Mouse (Mus musculus) small intestine, adult 2 months (tissue): ENCODE data around the gene Supt3.

Source experiments
- CTCF ChIP-seq: fragments of 200-500 bp; IDR thresholded peaks from 2 replicates; pipeline ENCODE4 v1.5.1; 2012; ENCODE audit warnings: low read depth, mild to moderate bottlenecking, control low read depth, inconsistent platforms, low read length, moderate library complexity, mixed read lengths; ENCODE audit not compliant: insufficient replicate concordance, insufficient read length; ENCODE audit errors: extremely low read depth
- POLR2A ChIP-seq: fragments of 200-500 bp; IDR thresholded peaks from 2 replicates; pipeline ENCODE4 v1.6.1; 2012; ENCODE audit warnings: low read depth, mild to moderate bottlenecking, control low read depth, inconsistent platforms, low read length, moderate library complexity

GRCm38 (mm10) chr17:45123856-45124255, 346.9 kb downstream of the Supt3 start:
- no peak for TF ChIP-seq CTCF
- TF ChIP-seq POLR2A: no peak
